Mouse (Mus musculus) C2C12 (cell line): ENCODE results near the gene Trim40. TPM values are rescaled to one million over a fixed set of nuclear protein-coding genes. Genes with fewer than 3 reads are reported as not detected.

Experiments used
- H3K27me3 ChIP-seq: one replicate; pipeline ENCODE4 v1.6.1; 2011; ENCODE audit not compliant: control insufficient read depth, insufficient read depth, insufficient read length
- H3K36me3 ChIP-seq: one replicate; pipeline ENCODE4 v1.6.1; 2011; ENCODE audit not compliant: control insufficient read depth, insufficient read depth
- H3K4me3 ChIP-seq: one replicate; pipeline ENCODE4 v1.5.1; 2011; ENCODE audit warnings: mild to moderate bottlenecking, control low read depth; ENCODE audit not compliant: poor library complexity, insufficient read depth, severe bottlenecking
- H3K79me2 ChIP-seq: one replicate; pipeline ENCODE4 v1.6.1; 2011; ENCODE audit not compliant: control insufficient read depth, insufficient read depth
- H3K79me3 ChIP-seq: one replicate; pipeline ENCODE4 v1.6.1; 2011; ENCODE audit warnings: low read depth, control low read depth
- H3ac ChIP-seq: one replicate; pipeline ENCODE3; 2011; ENCODE audit warnings: low read depth; ENCODE audit not compliant: control insufficient read depth, insufficient read length
- CEBPB ChIP-seq: IDR thresholded peaks from one replicate; pipeline ENCODE4 v1.6.1; 2011; ENCODE audit warnings: low read depth, mild to moderate bottlenecking, control low read depth, moderate library complexity
- CTCF ChIP-seq: IDR thresholded peaks from one replicate; pipeline ENCODE4 v1.5.1; 2011; ENCODE audit not compliant: control insufficient read depth, insufficient read depth, insufficient read length
- FOSL1 ChIP-seq: IDR thresholded peaks from one replicate; pipeline ENCODE4 v1.8.0; 2011; ENCODE audit warnings: mild to moderate bottlenecking, low read length; ENCODE audit not compliant: poor library complexity, insufficient read depth, severe bottlenecking
- MAX ChIP-seq: IDR thresholded peaks from one replicate; pipeline ENCODE4 v1.6.1; 2011; ENCODE audit warnings: mild to moderate bottlenecking, control low read depth
- MYOD1 ChIP-seq: IDR thresholded peaks from one replicate; pipeline ENCODE4 v1.6.1; 2011; ENCODE audit warnings: low read depth; ENCODE audit not compliant: control insufficient read depth, insufficient read length
- MYOG ChIP-seq: IDR thresholded peaks from one replicate; pipeline ENCODE4 v1.6.1; 2011; ENCODE audit not compliant: control insufficient read depth, insufficient read length; ENCODE audit errors: extremely low read depth
- USF1 ChIP-seq: IDR thresholded peaks from one replicate; pipeline ENCODE4 v1.6.1; 2011; ENCODE audit warnings: low read depth, mild to moderate bottlenecking, control low read depth, moderate library complexity
- polyA plus RNA-seq: library from polyadenylated mRNA; unstranded; fragments of >200 nt; fragmentation: generic; extraction: Trizol; gene quantifications from one replicate; pipeline ENCODE4 v1.2.1, GENCODE M21; 2012; ENCODE audit warnings: missing spikeins

Gene Trim40
- polyA plus RNA-seq, 1 experiment = not detected

DNA sequence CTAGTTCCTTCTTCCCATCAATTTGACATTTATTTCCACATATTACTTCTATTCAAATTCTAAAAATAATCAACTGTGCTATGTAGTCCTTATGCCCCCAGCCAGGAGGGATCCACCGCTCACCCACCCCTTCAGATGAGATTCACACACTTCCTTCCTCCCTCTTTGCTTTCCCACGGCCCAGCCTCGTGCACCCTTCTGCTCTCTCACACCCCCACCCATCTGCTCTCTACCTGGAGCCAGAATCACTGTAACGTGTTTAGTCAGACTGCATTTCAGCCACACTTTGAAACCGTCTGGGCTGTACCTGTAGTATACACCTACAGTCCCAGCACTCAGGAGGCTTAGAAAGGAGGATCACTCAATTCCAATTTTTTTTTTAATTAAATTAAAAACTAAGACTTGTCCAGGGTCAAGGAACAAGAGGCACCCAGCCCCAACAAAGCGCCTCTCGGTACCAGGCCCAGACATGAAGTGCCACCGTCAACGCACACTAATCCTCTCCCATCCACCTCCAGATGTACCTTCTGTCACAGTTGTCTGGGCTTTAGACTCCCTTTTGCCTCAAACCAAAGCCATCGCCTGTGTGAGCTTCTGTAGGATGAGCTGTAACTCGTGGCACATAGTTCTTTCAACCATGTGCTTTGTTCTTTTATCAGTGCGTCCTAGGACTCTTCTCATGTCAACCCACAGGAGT is 39.5 kb upstream of the Trim40 start:
- Histone ChIP-seq H3K36me3 (no peaks in the 10 kb centered on the region), H3K79me2 (peaks cover 5% of the 10 kb centered on the region), H3K27me3 (no peaks in the 10 kb centered on the region)

GRCm38 (mm10) chr17:36927496-36928120 is 37.7 kb upstream of the Trim40 start:
- no peaks in the 10 kb centered on the region for H3K79me3 ChIP-seq
- peaks cover 5% of the 10 kb centered on the region for H3K79me2 ChIP-seq
- no peaks in the 10 kb centered on the region for H3K27me3 ChIP-seq
- no peak overlapping the region for H3K4me3 ChIP-seq
- H3ac ChIP-seq = no peak overlapping the region
- TF ChIP-seq MAX = no peak
- TF ChIP-seq MYOG = no peak
- TF ChIP-seq CEBPB = peak; percentile 28
- peak; percentile 38 for TF ChIP-seq FOSL1
- no peaks in the 10 kb centered on the region for H3K36me3 ChIP-seq

More for the DNA sequence above, 39.5 kb upstream of the Trim40 start:
- TF ChIP-seq CEBPB = no peak
- TF ChIP-seq USF1 = no peak
- no peak for TF ChIP-seq MYOD1
- no peak for TF ChIP-seq FOSL1
- Histone ChIP-seq H3K79me3 (no peaks in the 10 kb centered on the region), H3ac (no peak overlapping the region), H3K4me3 (no peak overlapping the region)

- H3K79me3 ChIP-seq = no peaks in the 10 kb centered on the region
- no peaks in the 10 kb centered on the region for H3K27me3 ChIP-seq
- no peak overlapping the region for H3ac ChIP-seq
- no peaks in the 10 kb centered on the region for H3K79me2 ChIP-seq
- no peaks in the 10 kb centered on the region for H3K36me3 ChIP-seq
- no peak overlapping the region for H3K4me3 ChIP-seq
- TF ChIP-seq FOSL1 (no peak), MAX (no peak), CEBPB (no peak), USF1 (no peak), MYOG (no peak), CTCF (no peak), MYOD1 (no peak)
These were observed 33.6 kb upstream of the Trim40 start for GRCm38 (mm10) chr17:36923491-36923890.

DNA sequence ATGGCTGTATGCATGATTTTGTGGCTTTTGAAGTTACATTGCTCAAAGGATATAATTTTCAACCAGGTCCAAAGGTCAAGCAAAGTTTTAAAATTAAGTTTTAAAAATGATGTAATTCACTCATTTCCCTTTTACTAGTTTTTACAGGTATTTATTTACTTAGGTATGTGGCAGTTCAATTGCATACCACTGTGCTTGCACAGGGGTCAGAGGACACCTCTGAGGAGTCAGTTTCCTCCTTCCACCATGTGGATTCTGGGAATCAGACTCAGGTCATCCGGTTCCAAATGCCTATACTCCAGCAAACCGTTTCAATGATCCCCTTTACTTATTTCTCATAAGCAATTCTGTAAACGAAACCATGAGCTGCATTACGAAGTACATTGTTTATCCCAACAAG is 32.8 kb upstream of the Trim40 start:
- no peaks in the 10 kb centered on the region for H3K36me3 ChIP-seq
- no peaks in the 10 kb centered on the region for H3K27me3 ChIP-seq
- H3K79me3 ChIP-seq = no peaks in the 10 kb centered on the region
- H3K79me2 ChIP-seq = no peaks in the 10 kb centered on the region
- H3ac ChIP-seq = no peak overlapping the region
- H3K4me3 ChIP-seq = no peak overlapping the region
- TF ChIP-seq USF1 (no peak), MAX (no peak), FOSL1 (no peak), MYOG (no peak), CEBPB (no peak), CTCF (no peak), MYOD1 (no peak)

GRCm38 (mm10) chr17:36920239-36920638 is 30.3 kb upstream of the Trim40 start:
- Histone ChIP-seq H3K79me3 (no peaks in the 10 kb centered on the region), H3K27me3 (no peaks in the 10 kb centered on the region), H3K36me3 (no peaks in the 10 kb centered on the region), H3K79me2 (no peaks in the 10 kb centered on the region), H3ac (no peak overlapping the region), H3K4me3 (no peak overlapping the region)
- TF ChIP-seq USF1 (no peak), MAX (no peak), CTCF (no peak), MYOD1 (no peak), CEBPB (no peak), FOSL1 (no peak), MYOG (no peak)

GRCm38 (mm10) chr17:36915076-36915475 is 25.2 kb upstream of the Trim40 start:
- Histone ChIP-seq H3K79me3 (no peaks in the 10 kb centered on the region), H3K36me3 (no peaks in the 10 kb centered on the region), H3ac (no peak overlapping the region), H3K79me2 (no peaks in the 10 kb centered on the region), H3K4me3 (no peak overlapping the region), H3K27me3 (no peaks in the 10 kb centered on the region)
- TF ChIP-seq CTCF (peak; percentile 72), USF1 (no peak), FOSL1 (no peak)
